In genomic region chr1:128808599-128808998, GRCm38 (mm10) we compare ENCODE assay signal across 19 mouse cellular contexts.
"Had no signal": no experiment of that assay in that cellular context is flagged by ENCODE, and none has a peak within 500 bp of the region (broad histone marks: within the 10 kb centered on the region; RNA-seq: fewer than 3 reads in every experiment).

No protein-coding gene starts in this region.

- ATAC-seq: liver, embryonic 12.5 days; midbrain, embryonic 13.5 days; midbrain, embryonic 16.5 days had no signal

- H3K9ac ChIP-seq: kidney, embryonic 15.5 days; limb, embryonic 13.5 days; liver, embryonic 12.5 days; liver, embryonic 15.5 days; lung, embryonic 15.5 days; midbrain, embryonic 13.5 days had no signal

- DNase-seq: kidney, postnatal 10 days; kidney, postnatal 36 days; liver; lung, adult 18-20 months; lung, postnatal 10 days; lung, postnatal 36 days; thymus, adult 18-20 months; thymus, postnatal 36 days had no signal

- H3K36me3 ChIP-seq: kidney, embryonic 15.5 days; limb, embryonic 10.5 days; limb, embryonic 13.5 days; liver, embryonic 12.5 days; liver, embryonic 15.5 days; lung, embryonic 15.5 days; midbrain, embryonic 10.5 days; midbrain, embryonic 13.5 days had no signal

- H3K27me3 ChIP-seq: kidney, embryonic 15.5 days; limb, embryonic 13.5 days; liver, embryonic 12.5 days; liver, embryonic 15.5 days; lung, embryonic 15.5 days; midbrain, embryonic 13.5 days had no signal

- H3K9me3 ChIP-seq: kidney, embryonic 15.5 days; limb, embryonic 10.5 days; limb, embryonic 13.5 days; liver, embryonic 12.5 days; liver, embryonic 15.5 days; lung, embryonic 15.5 days; megakaryocyte, embryonic 14.5 days; midbrain, embryonic 10.5 days; midbrain, embryonic 13.5 days had no signal

- H3K27ac ChIP-seq: kidney, embryonic 15.5 days; limb, embryonic 10.5 days; limb, embryonic 13.5 days; liver, embryonic 12.5 days; liver, embryonic 15.5 days; lung, embryonic 15.5 days; midbrain, embryonic 10.5 days; midbrain, embryonic 13.5 days had no signal

- H3K4me2 ChIP-seq: kidney, embryonic 15.5 days; limb, embryonic 13.5 days; liver, embryonic 12.5 days; liver, embryonic 15.5 days; lung, embryonic 15.5 days; midbrain, embryonic 13.5 days had no signal

- H3K4me3 ChIP-seq: kidney, embryonic 15.5 days; limb, embryonic 10.5 days; limb, embryonic 13.5 days; liver, embryonic 12.5 days; liver, embryonic 15.5 days; lung, embryonic 15.5 days; megakaryocyte, embryonic 14.5 days; midbrain, embryonic 10.5 days; midbrain, embryonic 13.5 days; myocyte had no signal

- H3K4me1 ChIP-seq: liver, embryonic 12.5 days; liver, embryonic 15.5 days had no signal
